Mouse (Mus musculus) limb, embryonic 14.5 days (tissue): ENCODE measurements around the gene Tm6sf1. TPM values are rescaled to one million over a fixed set of nuclear protein-coding genes. Genes with fewer than 3 reads are reported as not detected.

ENCODE experiments used
- ATAC-seq: fragments of 200-750 bp; cut with Nextera tagmentation; 2 replicates; pipeline ENCODE4 v1.8.0; 2017; ENCODE audit warnings: low read depth, moderate number of reproducible peaks, moderate TSS enrichment; ENCODE audit not compliant: low FRiP score
- DNase-seq: peaks from one replicate; pipeline ENCODE4 v3.0.0-alpha.2; 2015; ENCODE audit warnings: low spot score
- H3K27ac ChIP-seq: fragments of 300-500 bp; sonication (generic); replicated peaks from 2 replicates; pipeline ENCODE4 v1.5.1; 2014; ENCODE audit warnings: low read depth, mild to moderate bottlenecking, low read length, moderate library complexity, mixed read lengths
- H3K27me3 ChIP-seq: fragments of 300-500 bp; sonication (generic); 2 replicates; pipeline ENCODE4 v1.6.1; 2014; ENCODE audit warnings: low read length, mixed read lengths; ENCODE audit not compliant: control insufficient read depth, insufficient read depth
- H3K36me3 ChIP-seq: fragments of 300-500 bp; sonication (generic); 2 replicates; pipeline ENCODE4 v1.6.1; 2014; ENCODE audit warnings: mild to moderate bottlenecking, low read length, moderate library complexity, mixed read lengths; ENCODE audit not compliant: control insufficient read depth, insufficient read depth
- H3K4me1 ChIP-seq: fragments of 300-500 bp; sonication (generic); 2 replicates; pipeline ENCODE4 v1.6.1; 2014; ENCODE audit warnings: antibody characterized with exemption, low read length, mixed read lengths; ENCODE audit not compliant: control insufficient read depth, insufficient read depth
- H3K4me2 ChIP-seq: fragments of 300-500 bp; sonication (generic); replicated peaks from 2 replicates; pipeline ENCODE4 v1.6.1; 2014; ENCODE audit warnings: low read depth, mild to moderate bottlenecking, low read length, moderate library complexity; ENCODE audit not compliant: severe bottlenecking
- H3K4me3 ChIP-seq: fragments of 300-500 bp; sonication (generic); replicated peaks from 2 replicates; pipeline ENCODE4 v1.5.1; 2014; ENCODE audit warnings: low read length
- H3K9ac ChIP-seq: fragments of 300-500 bp; sonication (generic); 2 replicates; pipeline ENCODE4 v1.6.1; 2014; ENCODE audit warnings: mild to moderate bottlenecking, low read depth, low read length, moderate library complexity; ENCODE audit not compliant: severe bottlenecking
- H3K9me3 ChIP-seq: fragments of 300-500 bp; sonication (generic); 2 replicates; pipeline ENCODE4 v1.6.1; 2016; ENCODE audit warnings: low read length; ENCODE audit not compliant: control insufficient read depth
- POLR2A ChIP-seq: fragments of 200-500 bp; IDR thresholded peaks from 2 replicates; pipeline ENCODE4 v1.8.0; 2012; ENCODE audit warnings: inconsistent platforms, mild to moderate bottlenecking, moderate library complexity, borderline replicate concordance; ENCODE audit not compliant: insufficient read depth, insufficient read length; ENCODE audit errors: extremely low read depth
- WGBS: fragments of 180-500 bp; shearing (Covaris S2); extraction: QIAGEN DNeasy Blood & Tissue Kit; methylation state at CpG from one replicate; pipeline ENCODE4 v1.1.7; 2014; 5-methylcytosine and 5-hydroxymethylcytosine counted together
- polyA plus RNA-seq, 2 experiments: library from polyadenylated mRNA; depleted of rRNA in 1 of 2; stranded (reverse) in 1 of 2; unstranded in 1 of 2; fragments of >200 nt; fragmentation: Nextera tagmentation in 1 of 2; extraction: Ambion mirVana in 1 of 2; gene quantifications; 2 replicates each; pipeline versions ENCODE4 v1.2.1 to v1.2.3; 2012 to 2014

The Tm6sf1 gene
- polyA plus RNA-seq, 2 experiments: 26.6 to 49.0 TPM

DNA sequence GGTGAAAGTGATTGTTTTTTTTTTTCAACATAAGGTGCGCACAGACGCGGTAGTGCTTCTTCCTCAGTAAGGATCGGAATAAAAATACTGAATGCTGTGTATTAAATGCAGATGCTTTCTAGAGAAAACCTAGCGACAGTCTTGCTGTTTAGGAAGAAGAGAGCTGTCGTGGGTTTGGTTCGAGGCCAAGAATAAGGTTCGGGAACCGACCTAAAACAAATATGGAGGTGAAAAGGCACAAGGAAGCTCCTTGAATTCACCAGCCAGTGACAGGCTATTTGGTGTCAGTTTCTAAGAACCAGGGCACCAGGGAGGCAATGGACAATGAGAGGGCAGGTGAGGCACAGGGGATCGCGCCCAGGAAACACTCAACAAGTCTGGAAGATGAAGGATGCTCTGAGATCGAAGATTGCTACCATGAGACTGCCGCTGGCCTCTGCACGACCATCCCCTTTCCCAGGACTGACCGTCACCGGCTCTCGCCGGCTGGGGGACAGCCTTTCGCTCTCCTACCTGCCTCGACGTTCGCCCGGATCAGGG is 74.3 kb downstream of the Tm6sf1 start:
- TF ChIP-seq POLR2A: no peak
- no peak for ATAC-seq
- Histone ChIP-seq H3K9ac (peak overlapping the region; percentile 96), H3K4me2 (peak overlapping the region; percentile 75), H3K27ac (peak overlapping the region; percentile 93), H3K27me3 (no peaks in the 10 kb centered on the region), H3K36me3 (no peaks in the 10 kb centered on the region), H3K4me1 (peaks cover 12% of the 10 kb centered on the region), H3K9me3 (no peaks in the 10 kb centered on the region), H3K4me3 (peak overlapping the region; percentile 87)
- 3% methylated on average over 23 of the region's 23 CpGs for WGBS
- no peak for DNase-seq

DNA sequence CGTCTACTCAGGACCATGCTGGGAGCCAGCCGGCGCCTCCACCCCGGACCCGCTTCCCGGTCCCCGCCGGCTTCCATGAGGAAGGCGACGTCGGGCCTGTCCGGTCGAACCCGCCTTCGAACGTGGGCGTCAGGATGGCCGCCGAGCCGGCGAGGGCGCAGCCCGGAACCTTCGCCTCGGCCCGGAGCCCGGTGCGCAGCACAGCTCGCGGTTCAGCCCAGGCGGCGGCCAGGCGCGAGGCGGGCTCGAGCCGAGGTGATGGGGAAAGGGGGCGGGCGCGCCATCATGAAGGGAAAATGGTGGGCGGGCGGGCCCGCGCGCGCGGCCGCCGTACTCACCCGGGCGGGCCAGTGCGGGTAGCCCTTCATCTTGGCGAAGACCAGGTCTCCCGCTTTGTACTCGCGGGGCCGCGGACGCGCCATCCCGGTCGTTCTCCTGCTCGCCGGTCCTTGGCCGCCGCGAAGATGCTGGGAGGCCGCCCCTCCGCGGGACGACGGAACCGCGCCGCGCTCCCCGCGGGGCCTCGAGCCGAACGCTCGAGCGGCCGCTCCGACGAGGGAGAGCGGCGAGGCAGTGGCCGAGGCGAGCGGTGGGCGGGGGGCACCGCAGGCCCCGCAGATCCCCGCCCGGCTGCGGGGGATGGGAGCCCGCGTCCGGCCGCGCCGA is 74.9 kb downstream of the Tm6sf1 start:
- Histone ChIP-seq H3K9ac (peak overlapping the region; percentile 96), H3K27ac (peak overlapping the region; percentile 93), H3K36me3 (no peaks in the 10 kb centered on the region), H3K9me3 (no peaks in the 10 kb centered on the region), H3K4me1 (peaks cover 12% of the 10 kb centered on the region), H3K4me2 (peak overlapping the region; percentile 75), H3K27me3 (no peaks in the 10 kb centered on the region), H3K4me3 (peak overlapping the region; percentile 87)
- TF ChIP-seq POLR2A: no peak
- 1% methylated on average over 45 of the region's 103 CpGs for WGBS
- ATAC-seq (peak; percentile 84), DNase-seq (peak; percentile 60)

Other genes starting within 250 kb of the Tm6sf1 start
- 15.3 and 15.5 TPM in 2 replicates for gene Homer2, start 151.5 kb upstream of the Tm6sf1 start, polyA plus RNA-seq (2012; rRNA removed)
- 25.8 and 29.6 TPM in 2 replicates for gene Homer2, start 151.5 kb upstream of the Tm6sf1 start, polyA plus RNA-seq (2014; fragmentation: Nextera tagmentation; extraction: Ambion mirVana)
- 38.8 and 46.8 TPM in 2 replicates for gene Ramac, start 96.1 kb upstream of the Tm6sf1 start, polyA plus RNA-seq (2012; rRNA removed)
- 103 TPM in 2 replicates for gene Ramac, start 96.1 kb upstream of the Tm6sf1 start, polyA plus RNA-seq (2014; fragmentation: Nextera tagmentation; extraction: Ambion mirVana)
- gene 3110040N11Rik, start 69.5 kb upstream of the Tm6sf1 start, polyA plus RNA-seq (2012; rRNA removed): 41.3 and 52.9 TPM in 2 replicates
- gene 3110040N11Rik, start 69.5 kb upstream of the Tm6sf1 start, polyA plus RNA-seq (2014; fragmentation: Nextera tagmentation; extraction: Ambion mirVana): 54.7 and 63.5 TPM in 2 replicates
- 48.1 and 62.1 TPM in 2 replicates for gene Btbd1, start 29.6 kb upstream of the Tm6sf1 start, polyA plus RNA-seq (2012; rRNA removed)
- 86.3 and 92.2 TPM in 2 replicates for gene Btbd1, start 29.6 kb upstream of the Tm6sf1 start, polyA plus RNA-seq (2014; fragmentation: Nextera tagmentation; extraction: Ambion mirVana)
- not detected in 2 replicates for gene Gm10160, start 3.2 kb upstream of the Tm6sf1 start, polyA plus RNA-seq (2012; rRNA removed)
- gene Gm10160, start 3.2 kb upstream of the Tm6sf1 start, polyA plus RNA-seq (2014; fragmentation: Nextera tagmentation; extraction: Ambion mirVana): not detected in 2 replicates
- 17.9 and 18.2 TPM in 2 replicates for gene Hdgfl3, start 75.5 kb downstream of the Tm6sf1 start, polyA plus RNA-seq (2012; rRNA removed)
- 21.3 and 26.3 TPM in 2 replicates for gene Hdgfl3, start 75.5 kb downstream of the Tm6sf1 start, polyA plus RNA-seq (2014; fragmentation: Nextera tagmentation; extraction: Ambion mirVana)
- 1.9 and 2.5 TPM in 2 replicates for gene Bnc1, start 133.3 kb downstream of the Tm6sf1 start, polyA plus RNA-seq (2012; rRNA removed)
- gene Bnc1, start 133.3 kb downstream of the Tm6sf1 start, polyA plus RNA-seq (2014; fragmentation: Nextera tagmentation; extraction: Ambion mirVana): 1.8 and 2.2 TPM in 2 replicates